Mouse (Mus musculus): Measurements from ENCODE around the gene Smarcal1.

Smarcal1 gene

GRCm38 (mm10) chr1:72640658-72641410, 57.8 kb downstream of the Smarcal1 start:
- in situ Hi-C loops (cut with MboI; ENCODE audit: low pct_unique_long_range_greater_than_20kb in 1 of 2, low sequenced_read_pairs in 2 of 2, unreplicated experiment in 1 of 2): no loop called here

- in situ Hi-C loops (cut with MboI; ENCODE audit: low pct_unique_long_range_greater_than_20kb in 1 of 2, low sequenced_read_pairs in 2 of 2, unreplicated experiment in 1 of 2): no loop called here
Measured at GRCm38 (mm10) chr1:72673070-72673469, 90.0 kb downstream of the Smarcal1 start.
